Mouse (Mus musculus) erythroblast, embryonic 14.5 days (primary cell): ENCODE data around the gene Actg1.

ENCODE experiments used
- GATA1 ChIP-seq: IDR thresholded peaks from 2 replicates; pipeline ENCODE4 v1.6.1; 2012; ENCODE audit warnings: low read length, inconsistent platforms, mixed read lengths
- TAL1 ChIP-seq: IDR thresholded peaks from 3 replicates; pipeline ENCODE4 v1.6.1; 2012; ENCODE audit warnings: low read length, inconsistent platforms, mixed read lengths

DNA sequence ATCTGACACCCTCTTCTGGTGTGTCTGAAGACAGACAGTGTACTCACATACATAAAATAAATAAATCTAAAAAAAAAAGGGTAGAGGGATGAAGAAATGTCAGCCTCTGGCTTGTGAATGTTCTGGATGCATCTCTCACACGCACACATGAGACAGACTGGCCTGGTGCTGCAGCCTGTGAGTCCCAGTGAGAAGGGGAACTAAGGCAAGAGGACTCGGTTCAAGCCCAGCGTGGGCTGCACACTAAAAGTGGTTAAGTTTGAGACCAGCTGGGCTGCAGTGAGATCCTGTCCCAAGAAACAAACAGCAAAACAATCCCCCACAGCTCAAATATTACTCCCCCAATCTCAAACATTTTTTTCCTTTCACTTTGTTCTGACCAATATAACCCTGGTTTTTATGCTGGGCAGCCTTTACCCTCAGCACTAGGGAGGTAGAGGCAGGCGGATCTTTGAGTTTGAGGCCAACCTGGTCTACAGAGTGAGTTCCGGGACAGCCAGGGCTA is 5.6 kb downstream of the Actg1 start:
- TF ChIP-seq GATA1 (no peak), TAL1 (no peak)
